Mouse (Mus musculus): ENCODE results near the gene Pank2.

- TF ChIP-seq POLR2A (IDR thresholded peaks at IDR 0.05; ENCODE audit: borderline replicate concordance, extremely low read depth, insufficient read depth, insufficient read length, poor library complexity, severe bottlenecking) (no peak), CTCF (IDR thresholded peaks at IDR 0.05; ENCODE audit: borderline replicate concordance, extremely low read depth, insufficient read depth, insufficient read length) (no peak)
Measured at GRCm38 (mm10) chr2:131337602-131338001, 75.3 kb downstream of the Pank2 start.

Data from brain, embryonic 14.5 days (tissue).